Mouse (Mus musculus): ENCODE measurements at regions not wholly inside any gene's neighbourhood (a gene's known extent, or its start where the extent isn't known, plus 50 kb on each side); places are given as distances from the start of the nearest gene placed in this dataset.

DNA sequence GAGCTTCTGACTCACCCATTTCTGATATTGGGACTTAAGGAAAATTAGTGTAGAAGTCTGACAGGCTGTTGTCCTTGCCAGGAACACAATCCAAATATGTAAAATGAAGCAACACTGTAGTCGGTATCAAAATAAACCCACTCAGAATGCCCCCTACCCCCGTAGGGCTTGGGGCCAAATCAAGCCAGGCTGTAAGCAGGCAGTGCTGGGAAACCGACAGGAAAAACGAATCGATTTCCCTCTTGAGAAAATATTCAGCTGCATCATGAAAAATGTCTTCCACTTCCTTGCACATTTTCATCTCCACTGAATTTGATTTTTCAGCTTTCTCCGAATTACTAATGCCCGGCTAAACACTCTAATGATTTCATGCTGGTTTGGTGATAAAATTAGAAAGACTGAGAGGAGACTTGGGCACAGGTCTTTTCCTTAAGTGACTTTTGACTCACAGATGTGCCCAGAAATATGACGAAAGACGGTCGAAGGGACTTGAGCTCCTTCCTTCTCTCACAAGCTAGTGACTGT, 485.7 kb downstream of the Fat4 start:
- DNase-seq (ENCODE audit: low spot score in 2 of 2): no peak

DNA sequence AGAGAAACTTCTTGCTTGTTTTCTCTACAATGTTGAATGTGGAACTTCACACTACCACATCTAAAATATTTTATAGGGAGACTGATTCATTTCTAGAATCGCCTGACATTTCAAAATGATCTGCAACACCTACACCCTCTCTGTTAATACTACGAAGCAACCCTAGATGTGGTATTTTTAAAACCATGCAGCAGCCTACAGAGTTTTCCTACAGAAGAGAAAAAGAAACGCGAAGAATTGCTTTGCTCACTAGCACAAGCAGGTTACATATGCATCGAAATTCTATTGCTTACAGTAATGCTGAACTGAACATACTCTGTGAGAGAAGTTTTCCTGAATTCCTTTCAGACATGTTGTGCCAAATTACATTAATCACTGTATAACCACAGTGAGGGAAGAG, 488.7 kb downstream of the Fat4 start:
- no peak for DNase-seq (ENCODE audit: low spot score in 2 of 2)

DNA sequence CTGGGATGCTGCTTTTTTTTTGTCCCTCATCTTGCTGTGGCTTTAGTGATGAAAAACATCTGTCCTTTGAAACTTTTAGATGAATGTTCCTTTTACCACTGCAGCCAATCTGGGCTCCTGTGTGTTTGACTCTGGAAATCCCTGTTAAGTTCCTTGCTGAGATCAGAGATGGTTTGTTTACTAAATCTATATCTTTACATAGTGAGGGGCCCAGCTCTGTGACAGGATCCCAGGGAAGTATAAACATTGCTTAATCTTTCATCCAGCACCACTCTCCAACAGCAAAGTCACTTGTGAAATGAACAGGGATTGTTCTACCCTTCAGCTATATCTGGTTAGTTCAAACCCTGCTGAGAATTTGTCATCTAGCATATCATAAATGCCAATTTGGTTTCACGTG, 501.8 kb downstream of the Fat4 start:
- DNase-seq (ENCODE audit: low spot score in 2 of 2): no peak

DNA sequence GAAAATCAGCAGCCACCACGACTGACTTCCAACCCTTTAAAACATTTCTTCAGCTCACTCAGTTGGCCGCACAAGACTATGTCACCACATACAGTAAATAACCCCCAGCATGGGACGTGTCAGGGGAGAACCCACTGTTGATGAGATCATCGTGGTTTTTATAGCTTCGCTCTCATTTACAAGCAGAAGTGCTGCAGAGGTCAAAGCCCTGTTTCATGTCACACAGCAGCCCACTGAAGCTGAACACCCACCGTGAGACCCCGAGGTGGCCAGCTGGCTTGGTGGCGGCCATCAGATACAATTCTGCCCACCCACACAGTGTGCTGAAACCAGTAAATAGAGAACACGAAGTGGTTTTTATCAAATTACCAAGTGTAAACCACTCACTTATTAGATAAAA, 503.7 kb downstream of the Fat4 start:
- DNase-seq (ENCODE audit: low spot score in 2 of 2): no peak

DNA sequence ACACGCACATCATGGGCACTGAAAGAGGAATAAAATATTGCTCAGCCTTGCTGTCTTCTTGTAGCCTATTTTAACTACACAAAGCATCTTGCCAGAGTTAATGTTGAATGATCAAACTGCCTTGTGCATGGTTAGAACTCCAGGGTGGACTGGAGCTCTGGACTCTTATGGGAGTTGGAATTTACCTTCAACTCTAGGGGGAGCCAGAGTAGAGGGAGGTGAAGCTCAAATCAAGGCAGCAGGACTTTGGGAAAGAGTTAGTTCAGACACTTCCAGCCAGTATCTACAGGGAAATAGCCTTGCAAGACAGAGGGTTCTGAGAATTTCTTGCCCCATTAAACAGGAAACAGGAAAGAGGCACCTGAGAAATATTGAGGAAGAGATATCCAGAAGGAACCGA, 505.3 kb downstream of the Fat4 start:
- DNase-seq (ENCODE audit: low spot score in 2 of 2): no peak

DNA sequence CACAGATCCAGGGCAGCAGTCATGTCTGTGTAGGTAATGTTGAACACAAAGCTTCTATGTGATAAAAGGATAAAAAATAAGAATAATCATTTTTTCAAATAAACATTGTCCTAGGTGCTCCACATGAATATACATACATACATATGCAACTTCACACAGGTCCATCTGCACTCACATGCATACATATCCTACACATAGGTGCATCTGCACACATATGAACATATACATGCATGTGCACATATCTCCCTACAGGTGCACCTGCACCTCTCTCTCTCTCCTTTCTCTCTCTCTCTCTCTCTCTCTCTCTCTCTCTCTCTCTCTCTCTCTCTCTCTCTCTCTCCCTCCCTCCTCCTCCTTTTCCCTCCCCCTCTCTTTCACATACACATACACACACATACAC, 509.9 kb downstream of the Fat4 start:
- no peak for DNase-seq (ENCODE audit: low spot score in 2 of 2)

DNA sequence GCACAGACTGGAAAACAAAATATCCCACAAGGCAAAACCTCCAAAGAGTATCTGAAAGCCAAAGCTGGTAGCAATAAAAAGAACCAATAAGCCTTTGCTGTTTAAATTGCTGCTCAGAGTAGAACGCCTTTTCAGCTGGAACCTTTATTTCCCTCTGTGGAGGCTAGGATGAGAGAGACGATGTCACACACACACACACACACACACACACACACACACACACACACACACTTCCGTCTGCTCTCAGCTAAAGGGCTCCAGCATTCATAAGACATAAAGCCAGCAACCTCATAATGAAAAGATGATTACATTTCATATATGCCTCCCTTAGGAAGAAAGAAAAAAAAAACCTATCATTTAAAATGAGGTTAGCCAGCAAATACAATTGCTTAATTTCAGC, 510.5 kb downstream of the Fat4 start:
- DNase-seq (ENCODE audit: low spot score in 2 of 2): no peak

DNA sequence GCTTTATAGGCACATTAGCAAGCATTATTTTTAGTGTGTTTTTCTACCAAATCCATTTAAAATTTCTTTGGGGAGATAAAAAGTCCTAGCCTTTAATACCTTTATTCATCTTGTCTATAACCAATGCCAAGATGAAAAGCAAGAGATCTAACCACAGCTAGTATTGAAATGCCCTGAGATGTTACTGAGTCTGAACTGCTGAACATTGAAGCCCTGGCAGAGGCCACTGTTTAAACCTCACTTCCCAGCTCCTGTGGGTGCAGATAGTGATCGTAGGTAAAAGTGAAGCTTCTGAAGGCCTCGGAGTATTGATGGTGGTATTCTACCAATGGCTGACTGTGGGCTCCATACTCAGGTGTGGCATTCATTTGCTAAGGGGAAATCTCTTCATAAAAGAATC, 510.9 kb downstream of the Fat4 start:
- no peak for DNase-seq (ENCODE audit: low spot score in 2 of 2)

DNA sequence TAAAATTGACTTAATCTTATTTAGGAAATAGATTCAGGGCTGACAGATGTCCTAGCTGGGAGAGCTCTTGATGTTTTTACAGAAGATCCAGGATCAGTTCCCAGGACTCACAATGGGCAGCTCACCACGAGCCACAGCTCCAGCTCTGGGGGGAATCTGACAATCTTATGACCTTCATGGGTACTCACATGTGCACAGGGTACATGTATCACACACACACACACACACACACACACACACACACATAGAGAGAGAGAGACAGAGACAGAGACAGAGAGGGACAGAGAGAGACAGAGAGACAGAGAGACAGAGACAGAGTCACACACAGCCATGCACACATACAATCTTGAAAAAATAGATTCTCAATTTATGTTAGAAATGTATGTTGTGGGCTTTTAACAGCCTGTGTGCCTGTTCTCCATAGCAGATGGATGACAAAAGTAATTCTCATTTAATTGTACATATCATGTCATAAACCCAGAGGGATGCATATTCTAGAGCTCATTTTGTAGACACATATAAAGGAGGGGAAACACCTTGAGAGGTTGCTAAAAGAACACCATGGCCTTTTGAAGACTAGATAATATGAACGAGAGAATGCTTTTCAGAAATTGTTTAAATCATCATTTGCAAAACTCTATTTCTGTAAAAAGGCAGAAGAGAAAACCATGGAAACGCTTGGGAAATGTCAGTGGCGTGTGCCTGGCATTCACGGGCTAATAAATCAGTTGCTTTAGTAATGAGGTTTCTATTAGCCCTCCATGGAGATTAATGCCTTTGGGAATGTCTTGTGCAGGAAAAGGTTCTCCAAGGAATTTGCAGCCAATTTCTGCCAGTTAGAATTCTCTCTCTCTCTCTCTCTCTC, 538.3 kb downstream of the Fat4 start:
- no peak for DNase-seq (ENCODE audit: low spot score in 2 of 2)

DNA sequence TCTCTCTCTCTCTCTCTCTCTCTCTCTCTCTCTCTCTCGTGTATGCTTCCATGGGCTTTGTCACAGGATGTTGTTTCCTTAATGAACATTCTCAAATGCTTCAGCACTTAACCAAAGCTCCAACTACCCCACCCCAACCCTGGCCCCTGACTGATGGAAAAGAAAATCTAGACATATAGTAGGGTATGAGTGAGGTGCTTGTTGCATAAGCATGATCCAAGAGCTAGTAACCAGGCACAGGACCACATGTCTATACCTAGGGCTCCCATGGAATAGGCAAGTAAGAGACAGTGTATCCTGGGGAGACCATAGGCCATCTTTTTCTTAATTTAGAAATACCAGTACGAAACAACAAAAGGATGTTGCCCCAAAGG, 538.9 kb downstream of the Fat4 start:
- no peak for DNase-seq (ENCODE audit: low spot score in 2 of 2)

DNA sequence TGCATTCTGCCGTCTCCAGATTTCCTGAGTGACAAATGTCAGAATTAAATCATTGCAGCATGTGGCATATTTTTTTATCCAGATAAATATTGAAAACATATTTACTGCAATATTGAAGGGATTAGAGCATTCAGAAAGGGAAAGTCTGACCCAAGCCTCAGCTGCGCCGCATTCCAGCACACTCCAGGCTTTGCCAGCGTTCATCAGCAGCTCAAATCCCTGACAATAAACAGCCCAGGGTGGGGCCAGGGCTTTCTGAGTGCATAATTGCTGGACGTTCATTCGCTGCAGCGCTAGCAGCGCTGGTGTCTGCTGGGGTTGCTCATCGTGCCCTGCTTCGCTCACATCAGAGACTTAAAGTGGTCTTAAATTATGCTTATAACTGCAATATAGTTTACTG, 556.6 kb downstream of the Fat4 start:
- DNase-seq (ENCODE audit: low spot score in 2 of 2): no peak

DNA sequence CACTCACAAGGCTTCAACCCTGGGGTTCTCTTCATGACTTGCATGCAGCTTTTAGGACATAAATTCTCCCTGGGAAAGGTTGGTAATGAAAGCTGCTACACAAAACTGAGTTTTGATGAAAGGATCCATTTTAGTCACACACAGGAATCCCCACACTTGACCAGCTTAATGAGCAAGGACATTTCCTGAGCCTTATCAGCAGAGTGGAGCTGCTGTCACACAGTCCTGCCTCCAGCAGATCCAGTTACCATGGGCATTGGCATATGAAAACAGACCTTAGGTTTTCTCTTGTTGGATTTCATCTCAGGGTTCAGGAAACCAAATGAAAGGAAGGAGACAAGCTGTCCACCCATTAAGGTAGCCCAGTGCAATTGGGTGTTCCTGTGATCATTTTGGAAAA, 568.9 kb downstream of the Fat4 start:
- no peak for DNase-seq (ENCODE audit: low spot score in 2 of 2)

DNA sequence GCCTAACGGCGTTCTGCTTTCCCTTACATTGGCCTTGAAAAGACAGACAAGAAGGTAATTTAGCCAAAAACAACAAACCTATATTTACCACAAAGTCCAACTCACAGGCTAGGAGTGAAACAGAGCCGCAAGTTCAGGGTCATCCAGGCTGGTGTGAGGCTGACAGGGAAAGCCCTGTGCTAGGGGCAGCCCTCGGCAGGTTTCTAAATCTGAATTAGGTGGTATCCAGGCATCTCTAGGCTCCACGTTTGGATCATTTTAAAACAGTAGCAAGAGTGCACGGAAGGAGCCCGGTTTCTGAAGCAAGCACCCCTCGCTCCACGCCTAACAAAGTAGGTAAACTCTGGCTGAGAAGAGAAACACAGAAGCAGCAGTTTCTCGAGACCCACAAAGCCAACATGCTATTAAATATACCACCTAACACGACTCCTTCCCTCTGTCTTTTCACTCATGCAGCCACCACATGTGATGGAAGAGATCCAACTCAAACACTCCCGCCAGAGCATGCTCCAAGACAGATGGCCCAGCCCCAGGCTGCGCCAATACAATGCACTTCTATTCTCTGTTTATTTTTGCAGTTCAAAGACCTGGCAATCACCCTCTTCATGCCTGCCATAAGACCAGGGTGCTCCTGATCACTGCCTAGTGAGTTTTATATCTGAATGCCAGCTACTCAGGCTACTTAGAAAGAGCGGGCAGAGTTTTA, 573.6 kb downstream of the Fat4 start:
- no peak for DNase-seq (ENCODE audit: low spot score in 2 of 2)

DNA sequence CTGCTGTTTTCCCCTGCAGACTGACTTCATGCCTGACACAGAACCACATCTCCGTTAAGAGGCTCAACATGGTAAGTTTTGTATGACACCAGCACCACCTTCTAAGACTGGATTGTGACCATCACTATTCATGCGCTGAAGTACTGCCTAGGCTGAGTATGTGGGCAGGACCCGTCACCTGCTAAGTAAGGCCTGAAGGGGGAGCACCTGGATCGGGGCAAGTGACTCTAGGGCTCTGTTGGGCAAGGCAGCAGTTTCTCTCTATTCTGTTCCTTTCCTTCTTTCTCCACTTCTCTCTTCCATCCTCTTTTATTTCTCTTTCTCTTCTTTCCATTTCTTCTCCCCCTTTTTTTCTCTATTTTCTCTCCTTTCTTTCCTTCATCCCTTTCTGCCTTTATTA, 574.8 kb downstream of the Fat4 start:
- no peak for DNase-seq (ENCODE audit: low spot score in 2 of 2)

DNA sequence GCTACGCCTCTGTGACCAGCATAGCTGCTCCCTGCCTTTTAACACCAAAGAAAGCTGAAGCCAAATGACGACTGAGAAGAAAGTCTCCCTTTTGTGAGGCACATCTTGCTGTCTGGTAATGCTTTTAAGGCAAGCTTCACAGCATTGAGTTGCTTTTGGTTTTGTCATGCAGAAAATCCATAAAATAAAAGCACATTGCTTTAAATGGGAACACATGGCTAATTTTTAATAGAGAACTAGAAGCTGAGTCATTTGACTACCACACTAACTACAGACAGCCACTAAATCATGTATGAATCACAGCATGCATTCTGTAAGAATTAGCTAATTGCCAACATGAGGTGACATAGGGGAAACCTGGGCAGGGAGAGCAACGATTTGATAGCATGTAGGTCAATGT, 579.1 kb downstream of the Fat4 start:
- DNase-seq (ENCODE audit: low spot score in 2 of 2): no peak

DNA sequence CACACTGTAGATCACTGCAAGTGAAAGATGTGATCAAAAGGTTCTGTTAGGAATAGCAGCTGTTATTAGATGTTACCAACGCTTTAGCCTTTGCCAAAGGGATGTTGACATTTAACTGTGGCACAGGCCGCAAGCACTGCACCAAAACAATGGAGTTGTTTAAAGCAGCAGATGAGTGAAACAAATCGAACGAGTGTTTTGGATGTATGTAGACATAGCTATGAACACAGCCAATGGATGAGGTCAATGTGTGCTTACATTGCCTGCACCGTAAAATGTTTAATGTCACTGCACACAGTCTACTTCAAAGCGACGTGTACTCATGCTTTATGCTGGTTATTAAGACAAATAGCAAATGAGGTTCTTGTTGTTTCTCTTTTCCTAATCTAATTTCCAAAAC, 602.7 kb downstream of the Fat4 start:
- no peak for DNase-seq (ENCODE audit: low spot score in 2 of 2)

DNA sequence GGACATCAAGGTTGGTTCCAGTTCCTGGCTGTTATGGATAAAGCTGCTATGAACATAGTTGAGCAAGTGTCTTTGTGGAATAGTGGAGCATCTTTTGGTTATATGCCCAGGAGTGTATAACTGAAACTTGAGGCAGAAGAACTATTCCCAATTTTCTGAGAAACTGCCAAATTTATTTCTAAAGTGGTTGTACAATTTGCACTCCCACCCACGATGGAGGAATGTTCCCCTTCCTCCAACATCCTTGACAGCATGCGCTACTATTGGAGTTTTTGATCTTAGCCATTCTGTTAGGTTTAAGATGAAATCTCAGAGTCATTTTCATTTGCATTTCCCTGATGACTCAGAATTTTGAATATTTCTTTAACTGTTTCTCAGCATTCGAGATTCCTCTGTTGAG, 607.6 kb downstream of the Fat4 start:
- no peak for DNase-seq (ENCODE audit: low spot score in 2 of 2)

DNA sequence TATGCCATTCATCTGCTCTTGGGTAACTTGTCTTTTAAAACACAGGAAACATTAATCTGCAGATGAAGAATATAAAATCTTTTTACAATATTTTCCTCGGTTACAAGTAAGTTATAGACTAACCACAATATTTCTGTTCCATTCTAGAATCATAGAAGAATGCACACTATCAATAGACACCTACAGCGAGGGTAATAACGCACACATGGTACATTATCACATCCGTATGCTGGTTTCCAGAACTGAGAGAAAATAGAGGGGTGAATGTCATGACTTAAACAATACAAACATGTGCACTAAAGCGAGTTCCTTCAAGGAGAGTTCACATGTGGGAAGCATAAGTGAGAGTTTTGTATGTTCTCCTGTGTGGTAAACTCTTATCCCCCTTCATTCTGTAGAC, 641.3 kb downstream of the Fat4 start:
- DNase-seq (ENCODE audit: low spot score in 2 of 2): no peak

DNA sequence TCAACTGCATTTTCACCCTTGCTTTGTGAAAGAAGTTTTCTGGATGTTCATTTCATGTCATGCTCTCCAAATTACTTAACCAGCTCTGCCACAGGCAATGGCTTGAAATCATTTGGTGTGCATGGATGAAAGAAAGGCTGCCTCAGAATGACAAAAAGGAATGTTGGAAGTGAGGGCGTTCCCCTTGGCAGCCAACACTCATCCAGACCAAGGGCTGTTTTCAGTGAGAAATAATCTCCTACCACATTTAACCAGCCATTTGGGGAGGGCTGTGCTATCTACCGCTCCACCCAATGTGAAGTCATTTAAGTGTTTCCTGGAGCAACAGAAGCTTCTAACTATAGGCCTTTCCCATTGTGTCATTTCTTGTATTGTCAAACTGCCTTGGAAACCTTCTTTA, 650.8 kb downstream of the Fat4 start:
- DNase-seq (ENCODE audit: low spot score in 2 of 2): peak in 1 of 2 experiments; percentile 3

DNA sequence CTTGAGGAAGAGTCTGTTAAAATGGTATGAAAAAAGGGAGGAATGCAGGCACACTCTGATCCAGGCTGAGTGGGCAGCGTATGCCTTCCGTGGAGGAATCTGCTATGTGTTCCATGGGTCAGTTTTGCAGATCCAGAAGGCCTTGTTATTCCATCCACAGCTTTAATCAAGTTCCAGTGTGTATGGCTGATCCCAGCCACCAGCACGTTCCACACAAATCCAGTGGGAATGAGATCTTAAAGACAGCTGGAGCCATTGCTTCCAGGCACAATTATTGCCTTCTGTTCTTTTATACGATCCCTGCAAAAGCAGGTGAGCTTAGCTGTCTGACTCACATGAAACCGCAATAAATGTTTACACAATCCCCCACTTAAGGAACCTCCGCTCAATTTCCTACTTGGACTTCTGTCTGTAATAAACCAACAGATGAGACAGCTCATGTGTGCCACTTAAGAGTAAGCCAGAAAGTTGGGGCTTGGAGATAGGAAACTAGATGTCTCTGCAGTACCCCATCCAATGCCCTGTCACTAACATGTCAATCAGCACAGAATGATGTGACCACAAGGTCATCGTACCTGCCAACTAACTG, 653.9 kb downstream of the Fat4 start:
- DNase-seq (ENCODE audit: low spot score in 2 of 2): no peak

DNA sequence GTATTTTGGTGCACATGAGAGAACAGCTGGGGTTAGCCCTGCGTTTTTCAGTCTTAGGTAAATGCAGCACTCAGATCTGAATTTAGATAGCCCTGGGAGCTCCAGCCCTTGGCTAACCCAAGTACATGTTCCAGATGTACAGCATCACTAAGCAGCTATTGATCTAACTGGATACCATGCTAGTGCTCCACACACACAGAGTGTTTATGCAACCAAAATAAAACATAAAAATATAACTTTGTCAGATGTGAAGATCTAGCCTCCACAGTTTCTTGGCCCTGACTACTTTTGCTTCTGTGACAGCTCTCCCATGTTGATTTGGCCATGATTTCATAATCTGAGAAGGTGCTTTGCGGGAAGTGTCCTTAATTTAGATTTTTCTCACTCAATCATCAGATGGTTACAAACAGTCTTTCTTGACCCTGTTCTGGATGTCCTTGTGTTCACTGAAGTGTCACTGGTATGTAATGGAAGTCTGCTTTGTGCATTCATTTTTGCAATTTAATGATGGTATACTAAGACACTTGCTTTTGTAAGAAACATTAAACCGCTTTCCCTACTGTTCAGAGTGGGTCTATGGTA, 672.8 kb downstream of the Fat4 start:
- DNase-seq (ENCODE audit: low spot score in 2 of 2): no peak

DNA sequence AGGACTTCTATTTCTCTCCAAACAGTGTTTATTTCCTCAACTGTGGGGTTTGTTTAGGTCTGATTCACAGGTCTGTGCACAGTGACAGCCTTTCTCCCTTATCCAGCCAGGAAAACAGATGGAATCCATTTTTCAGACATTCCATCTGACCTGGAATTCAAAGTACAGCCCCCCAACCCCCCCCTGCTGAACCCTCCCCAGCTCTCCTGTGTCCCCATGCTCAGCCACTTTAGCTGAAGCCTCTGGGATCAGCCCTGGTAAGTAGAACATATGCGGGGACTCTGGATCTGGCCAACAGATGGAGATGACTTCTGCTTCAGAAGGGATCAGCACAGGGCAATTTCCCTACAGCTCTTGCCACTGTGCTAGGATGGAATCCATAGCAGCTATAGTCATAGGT, 674.2 kb downstream of the Fat4 start:
- DNase-seq (ENCODE audit: low spot score in 2 of 2): no peak

Data from heart, adult 9 months (tissue).